Mouse (Mus musculus) G1E (cell line): Measurements from ENCODE around the gene Btnl4.

Source experiments
- CTCF ChIP-seq: IDR thresholded peaks from 2 replicates; pipeline ENCODE4 v1.5.1; 2012; ENCODE audit warnings: low read depth, low read length, inconsistent platforms, mixed read lengths
- GATA1 ChIP-seq: IDR thresholded peaks from 2 replicates; pipeline ENCODE4 v1.6.1; 2012; ENCODE audit warnings: borderline replicate concordance, low read length, inconsistent platforms, mixed read lengths
- GATA2 ChIP-seq: IDR thresholded peaks from 2 replicates; pipeline ENCODE4 v1.6.1; 2012; ENCODE audit warnings: low read depth, low read length, inconsistent platforms, borderline replicate concordance
- POLR2AphosphoS5 ChIP-seq: IDR thresholded peaks from 2 replicates; pipeline ENCODE4 v1.6.1; 2012; ENCODE audit warnings: low read depth, low read length, inconsistent platforms; ENCODE audit not compliant: insufficient replicate concordance

DNA sequence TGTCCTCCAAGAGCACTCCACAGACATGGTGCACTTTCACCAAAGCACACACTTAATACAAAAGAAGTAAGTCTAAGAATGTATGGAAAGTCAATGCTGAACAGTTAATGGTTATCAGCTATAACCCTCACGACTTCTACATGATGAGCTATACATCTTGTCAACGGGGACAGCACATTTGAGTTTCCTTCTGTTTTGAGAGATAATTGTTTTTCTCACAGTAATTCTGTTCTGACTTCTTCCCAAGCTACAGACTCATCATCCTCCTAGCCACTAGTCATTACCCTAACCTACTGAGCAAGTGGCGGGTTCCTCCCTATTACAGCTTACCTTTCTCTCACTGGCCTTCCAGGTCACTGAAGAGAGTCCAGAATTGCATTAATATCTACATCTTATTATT is 17.9 kb downstream of the Btnl4 start:
- TF ChIP-seq CTCF (no peak), POLR2AphosphoS5 (no peak), GATA1 (no peak), GATA2 (no peak)
